Mouse (Mus musculus) heart, postnatal 0 days (tissue): ENCODE data around the gene Kcnk10.

Experiments used
- CTCF ChIP-seq: IDR thresholded peaks from 2 replicates; pipeline ENCODE4 v1.5.1; 2016; ENCODE audit warnings: antibody characterized with exemption, control low read depth, low read depth
- EP300 ChIP-seq: IDR thresholded peaks from 2 replicates; pipeline ENCODE4 v1.6.1; 2016; ENCODE audit warnings: antibody characterized with exemption, low read depth

GRCm38 (mm10) chr12:98545875-98546274 lies 32.2 kb downstream of the Kcnk10 start:
- TF ChIP-seq CTCF: no peak
- no peak for TF ChIP-seq EP300
